Mouse (Mus musculus) testis, adult 2 months (tissue): ENCODE data around the gene Cpne5. TPM values are rescaled to one million over a fixed set of nuclear protein-coding genes. Genes with fewer than 3 reads are reported as not detected.

Experiments used
- H3K27ac ChIP-seq: fragments of 200-500 bp; 2 replicates; pipeline ENCODE4 v1.5.1; 2012; ENCODE audit warnings: low read depth, low read length; ENCODE audit not compliant: control insufficient read depth, insufficient read depth
- H3K27me3 ChIP-seq: fragments of 200-500 bp; 2 replicates; pipeline ENCODE4 v1.6.1; 2012; ENCODE audit warnings: mild to moderate bottlenecking, low read length, moderate library complexity; ENCODE audit not compliant: control insufficient read depth, insufficient read depth
- H3K36me3 ChIP-seq: fragments of 200-500 bp; 2 replicates; pipeline ENCODE4 v1.6.1; 2012; ENCODE audit warnings: mild to moderate bottlenecking, low read length; ENCODE audit not compliant: control insufficient read depth, insufficient read depth
- H3K4me1 ChIP-seq: fragments of 200-500 bp; 2 replicates; pipeline ENCODE4 v1.6.1; 2012; ENCODE audit warnings: low read length; ENCODE audit not compliant: control insufficient read depth, insufficient read depth
- H3K4me3 ChIP-seq: fragments of 200-500 bp; 2 replicates; pipeline ENCODE4 v1.5.1; 2012; ENCODE audit warnings: low read depth, mild to moderate bottlenecking, low read length, moderate library complexity, mixed read lengths; ENCODE audit not compliant: control insufficient read depth
- CTCF ChIP-seq: fragments of 200-500 bp; IDR thresholded peaks from 2 replicates; pipeline ENCODE4 v1.5.1; 2012; ENCODE audit warnings: low read depth, mild to moderate bottlenecking, inconsistent platforms, low read length, moderate library complexity; ENCODE audit not compliant: control insufficient read depth, insufficient read depth, insufficient replicate concordance
- POLR2A ChIP-seq: fragments of 200-500 bp; IDR thresholded peaks from 2 replicates; pipeline ENCODE4 v1.6.1; 2012; ENCODE audit warnings: low read depth, mild to moderate bottlenecking, inconsistent platforms, low read length, moderate library complexity; ENCODE audit not compliant: control insufficient read depth
- polyA plus RNA-seq: library from polyadenylated mRNA; depleted of rRNA; stranded (reverse); fragments of >200 nt; gene quantifications from 2 replicates; pipeline ENCODE4 v1.2.3, GENCODE M21; 2012

Gene Cpne5
- polyA plus RNA-seq, 1 experiment, result 49.1 TPM

DNA sequence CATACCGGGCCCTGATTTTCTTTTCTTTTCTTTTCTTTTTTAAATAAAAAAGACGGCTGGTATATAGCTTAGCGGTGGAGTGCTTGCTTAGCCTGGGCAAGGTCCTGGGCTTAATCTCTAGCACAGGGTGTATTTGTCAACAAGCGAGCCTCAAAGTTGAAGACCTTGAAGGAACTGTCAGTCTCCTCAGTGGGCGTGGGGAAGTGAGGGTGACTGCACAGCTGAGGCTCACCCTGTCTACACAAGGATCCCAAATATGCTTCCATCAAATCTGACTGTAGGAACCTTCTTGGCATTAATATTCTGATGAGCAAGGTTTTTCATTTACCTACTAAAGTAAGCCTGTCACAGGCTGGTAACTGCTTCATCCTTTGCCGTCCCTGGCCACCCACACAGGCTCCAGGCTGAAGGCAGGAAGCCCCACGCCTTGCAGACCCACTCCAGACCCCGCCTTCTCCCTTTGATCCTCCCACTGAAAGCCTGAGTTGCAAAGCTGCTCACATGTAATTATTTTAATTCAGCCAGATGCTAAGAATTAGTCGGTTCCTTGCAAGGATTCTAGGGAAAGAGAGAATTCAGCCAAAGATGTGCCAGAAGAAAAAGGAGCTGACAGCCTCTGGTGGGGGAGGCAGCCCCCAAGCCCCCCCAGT lies 38.7 kb downstream of the Cpne5 start:
- no peaks in the 10 kb centered on the region for H3K4me1 ChIP-seq
- H3K27me3 ChIP-seq, result no peaks in the 10 kb centered on the region
- TF ChIP-seq CTCF, result no peak
- no peak for TF ChIP-seq POLR2A
- no peaks in the 10 kb centered on the region for H3K36me3 ChIP-seq
- no peak overlapping the region for H3K4me3 ChIP-seq
- H3K27ac ChIP-seq, result no peak overlapping the region

DNA sequence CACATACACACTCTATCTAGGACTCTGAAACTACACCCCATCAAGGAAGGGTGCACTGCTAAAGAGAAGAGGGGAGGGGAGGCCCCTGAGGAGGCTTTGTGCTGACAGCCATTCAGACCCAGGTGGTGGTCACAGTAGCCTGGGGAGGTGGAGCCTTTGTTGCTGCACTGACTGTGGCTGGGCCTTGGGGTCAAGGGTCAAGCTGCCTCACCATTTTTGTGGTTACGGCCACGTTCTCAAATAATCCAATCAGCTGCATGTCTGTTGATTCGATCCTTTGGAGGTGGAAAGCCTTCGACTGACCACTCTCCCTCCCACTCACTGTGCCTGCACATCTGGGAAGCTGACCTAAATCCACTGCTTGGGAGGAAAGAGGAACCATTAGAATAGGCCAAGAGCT lies 42.4 kb downstream of the Cpne5 start:
- no peak overlapping the region for H3K27ac ChIP-seq
- H3K4me1 ChIP-seq, result no peaks in the 10 kb centered on the region
- no peak overlapping the region for H3K4me3 ChIP-seq
- H3K36me3 ChIP-seq, result no peaks in the 10 kb centered on the region
- TF ChIP-seq CTCF, result no peak
- no peak for TF ChIP-seq POLR2A
- H3K27me3 ChIP-seq, result no peaks in the 10 kb centered on the region

DNA sequence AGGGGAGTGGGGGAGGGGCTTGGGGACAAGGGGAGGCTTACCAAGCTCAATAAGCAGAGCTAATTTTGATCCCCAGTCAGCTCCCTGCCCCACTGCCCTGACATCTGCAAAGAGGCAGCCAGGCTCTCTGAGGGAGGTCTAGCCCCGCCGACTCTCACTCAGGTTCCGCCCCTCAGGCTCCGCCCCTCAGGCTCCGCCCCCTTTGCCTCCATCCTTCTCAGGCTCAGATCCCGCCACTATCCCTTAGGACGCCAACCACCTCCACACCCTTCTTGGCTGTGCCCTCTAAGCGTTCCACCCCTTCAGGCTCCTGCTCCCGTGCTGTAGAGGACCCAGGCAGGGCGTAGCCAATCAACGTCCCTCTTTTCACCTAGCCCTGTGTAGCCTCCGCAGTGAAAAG lies 49.0 kb downstream of the Cpne5 start:
- H3K27ac ChIP-seq, result no peak overlapping the region
- TF ChIP-seq CTCF (no peak), POLR2A (no peak)
- peak overlapping the region; percentile 65 for H3K4me3 ChIP-seq
- no peaks in the 10 kb centered on the region for H3K27me3 ChIP-seq
- H3K4me1 ChIP-seq, result peaks cover 10% of the 10 kb centered on the region
- no peaks in the 10 kb centered on the region for H3K36me3 ChIP-seq

GRCm38 (mm10) chr17:29186989-29187859 lies 50.7 kb downstream of the Cpne5 start:
- Histone ChIP-seq H3K27me3 (no peaks in the 10 kb centered on the region), H3K36me3 (no peaks in the 10 kb centered on the region), H3K27ac (no peak overlapping the region), H3K4me1 (peaks cover 10% of the 10 kb centered on the region), H3K4me3 (no peak overlapping the region)
- no peak for TF ChIP-seq POLR2A
- no peak for TF ChIP-seq CTCF

DNA sequence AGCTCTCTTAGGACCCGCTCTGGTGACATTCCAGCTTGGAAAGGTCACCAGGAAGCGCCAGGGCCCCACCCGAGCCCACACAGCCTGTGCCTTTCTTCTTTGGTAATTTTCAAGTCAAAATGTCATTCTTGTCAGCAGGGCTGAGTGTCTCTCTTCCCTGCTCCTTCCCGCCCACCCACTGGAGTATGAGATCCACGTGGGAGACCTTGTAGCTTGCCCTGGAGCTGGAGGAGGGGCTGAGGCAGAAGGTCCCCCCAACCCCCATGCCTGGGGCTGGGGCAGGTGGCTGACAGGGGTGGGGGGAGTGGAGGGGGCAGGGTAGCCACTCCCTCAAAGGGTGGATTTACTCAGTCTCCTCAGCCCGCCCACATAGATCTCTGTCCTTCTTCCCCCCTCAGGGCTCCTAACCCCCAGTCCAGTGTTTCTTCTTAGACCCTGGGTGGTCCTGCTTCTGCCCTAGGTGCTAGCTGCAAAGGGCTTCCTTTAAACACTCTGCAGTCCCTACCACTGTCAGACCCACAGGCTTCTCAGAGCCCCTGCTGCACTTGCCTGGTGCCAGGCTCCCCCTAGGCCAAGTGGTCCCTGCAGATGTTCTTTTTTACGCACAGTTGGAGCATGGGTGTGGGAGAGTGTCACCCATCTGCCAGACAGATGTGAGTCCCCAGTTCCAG lies 52.5 kb downstream of the Cpne5 start:
- Histone ChIP-seq H3K27ac (no peak overlapping the region), H3K36me3 (no peaks in the 10 kb centered on the region), H3K4me1 (peaks cover 10% of the 10 kb centered on the region), H3K4me3 (no peak overlapping the region), H3K27me3 (no peaks in the 10 kb centered on the region)
- TF ChIP-seq POLR2A (no peak), CTCF (no peak)

- Histone ChIP-seq H3K36me3 (no peaks in the 10 kb centered on the region), H3K4me1 (no peaks in the 10 kb centered on the region), H3K27me3 (no peaks in the 10 kb centered on the region), H3K27ac (no peak overlapping the region), H3K4me3 (no peak overlapping the region)
- no peak for TF ChIP-seq POLR2A
- TF ChIP-seq CTCF, result no peak
Observed at GRCm38 (mm10) chr17:29183162-29183561, 54.8 kb downstream of the Cpne5 start.

DNA sequence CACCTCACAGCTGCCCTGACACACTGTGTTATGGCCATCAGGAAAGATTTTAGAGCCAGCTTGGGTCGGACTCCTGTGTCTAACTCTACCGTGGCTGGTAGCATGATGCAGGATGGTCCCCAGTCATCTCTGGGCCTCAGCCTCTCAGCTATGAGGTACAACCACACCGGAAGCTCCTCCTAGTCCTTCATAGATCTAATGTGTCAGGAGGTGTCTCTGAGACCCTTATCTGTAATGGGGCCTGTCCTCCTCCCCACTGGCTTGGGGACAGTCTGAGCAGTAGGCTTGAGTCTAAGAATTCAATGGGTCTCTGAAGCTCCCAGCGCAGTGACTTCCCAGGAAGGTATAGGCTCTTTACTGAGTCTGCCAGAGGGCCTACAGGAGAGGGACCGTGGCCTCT lies 56.2 kb downstream of the Cpne5 start:
- Histone ChIP-seq H3K27ac (no peak overlapping the region), H3K4me1 (no peaks in the 10 kb centered on the region), H3K36me3 (no peaks in the 10 kb centered on the region), H3K27me3 (no peaks in the 10 kb centered on the region), H3K4me3 (no peak overlapping the region)
- TF ChIP-seq CTCF, result no peak
- TF ChIP-seq POLR2A, result no peak
